Mouse (Mus musculus) kidney, adult 2 months (tissue): ENCODE measurements at regions not wholly inside any gene's neighbourhood (a gene's known extent, or its start where the extent isn't known, plus 50 kb on each side); places are given as distances from the start of the nearest gene placed in this dataset.

Experiments
- DNase-seq: peaks from one replicate; pipeline ENCODE4 v3.0.0; 2021
- H3K27ac ChIP-seq: fragments of 200-500 bp; 2 replicates; pipeline ENCODE4 v1.5.1; 2012; ENCODE audit warnings: low read depth, low read length, control low read depth, inconsistent platforms; ENCODE audit not compliant: insufficient read depth
- H3K27me3 ChIP-seq: fragments of 200-500 bp; replicated peaks from 2 replicates; pipeline ENCODE4 v1.6.1; 2012; ENCODE audit warnings: mild to moderate bottlenecking, moderate library complexity, low read length, inconsistent platforms; ENCODE audit not compliant: control insufficient read depth, insufficient read depth
- H3K36me3 ChIP-seq: fragments of 200-500 bp; 2 replicates; pipeline ENCODE4 v1.6.1; 2012; ENCODE audit warnings: mild to moderate bottlenecking, moderate library complexity, low read length, inconsistent platforms; ENCODE audit not compliant: control insufficient read depth, insufficient read depth
- H3K4me1 ChIP-seq: fragments of 200-500 bp; 2 replicates; pipeline ENCODE4 v1.6.1; 2011; ENCODE audit warnings: low read length; ENCODE audit not compliant: control insufficient read depth, insufficient read depth
- H3K4me3 ChIP-seq: fragments of 200-500 bp; 2 replicates; pipeline ENCODE4 v1.5.1; 2011; ENCODE audit warnings: mild to moderate bottlenecking, low read depth, low read length, control low read depth; ENCODE audit not compliant: insufficient read depth
- CTCF ChIP-seq: fragments of 200-500 bp; conservative IDR thresholded peaks from 2 replicates; pipeline ENCODE4 v1.5.1; 2011; ENCODE audit warnings: low read depth, mild to moderate bottlenecking, control low read depth, low read length, moderate library complexity, mixed read lengths; ENCODE audit not compliant: insufficient read depth, insufficient read length
- POLR2A ChIP-seq: fragments of 200-500 bp; IDR thresholded peaks from one replicate; pipeline ENCODE4 v1.6.1; 2011; ENCODE audit warnings: low read depth, low read length, control low read depth
- WGBS: fragments of 180-500 bp; shearing (Covaris S2); methylation state at CpG from one replicate; pipeline ENCODE4 v1.1.7; 2018; 5-methylcytosine and 5-hydroxymethylcytosine counted together

DNA sequence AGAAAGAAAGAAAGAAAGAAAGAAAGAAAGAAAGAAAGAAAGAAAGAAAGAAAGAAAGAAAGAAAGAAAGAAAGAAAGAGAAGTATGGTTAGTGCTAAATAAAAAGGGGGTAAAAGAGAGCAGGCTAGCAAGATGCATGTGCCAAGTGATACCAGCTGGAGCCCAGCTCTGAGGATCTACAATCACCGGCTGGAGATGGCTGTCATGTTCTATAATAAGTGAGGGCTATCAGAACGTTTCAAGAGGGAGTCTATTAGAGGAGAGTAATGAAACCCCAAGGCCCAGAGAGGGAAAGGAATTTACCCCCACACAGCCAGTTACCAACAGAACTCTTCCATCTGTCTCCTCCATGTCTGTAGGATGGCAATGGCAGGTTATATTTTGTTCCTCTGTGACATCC lies 62.6 kb upstream of the Cplx2 start:
- no peaks in the 10 kb centered on the region for H3K27me3 ChIP-seq
- peaks cover 4% of the 10 kb centered on the region; the same call in 1 of the 2 replicates for H3K4me1 ChIP-seq
- DNase-seq: no peak
- H3K27ac ChIP-seq: no peak overlapping the region
- 41% methylated on average over 2 of the region's 2 CpGs for WGBS
- TF ChIP-seq POLR2A (no peak), CTCF (no peak)
- no peaks in the 10 kb centered on the region for H3K36me3 ChIP-seq
- no peak overlapping the region for H3K4me3 ChIP-seq

DNA sequence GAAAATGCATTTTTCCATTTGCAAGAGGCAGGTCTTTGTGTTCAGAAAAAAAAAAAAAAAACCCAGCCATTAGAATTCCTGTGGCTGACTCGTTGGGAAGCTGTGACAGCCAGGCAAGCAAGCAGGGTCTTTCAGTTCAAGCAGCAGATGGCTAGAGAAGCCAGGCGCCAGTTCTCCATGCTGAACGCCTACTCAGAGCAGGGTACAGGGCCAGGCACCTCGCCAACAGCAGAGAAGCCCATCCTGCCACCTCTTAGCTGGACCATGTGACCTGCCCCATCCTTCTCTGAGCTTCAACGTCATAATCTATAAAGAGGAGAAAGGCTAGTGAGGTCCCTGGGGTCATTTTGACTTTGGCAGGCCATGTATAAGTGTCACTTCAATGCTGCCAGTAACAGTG lies 61.8 kb upstream of the Cplx2 start:
- TF ChIP-seq POLR2A (no peak), CTCF (no peak)
- DNase-seq: no peak
- Histone ChIP-seq H3K36me3 (no peaks in the 10 kb centered on the region), H3K4me3 (no peak overlapping the region), H3K27ac (no peak overlapping the region), H3K27me3 (no peaks in the 10 kb centered on the region), H3K4me1 (no peaks in the 10 kb centered on the region)
- 39% methylated on average over 5 of the region's 5 CpGs for WGBS

DNA sequence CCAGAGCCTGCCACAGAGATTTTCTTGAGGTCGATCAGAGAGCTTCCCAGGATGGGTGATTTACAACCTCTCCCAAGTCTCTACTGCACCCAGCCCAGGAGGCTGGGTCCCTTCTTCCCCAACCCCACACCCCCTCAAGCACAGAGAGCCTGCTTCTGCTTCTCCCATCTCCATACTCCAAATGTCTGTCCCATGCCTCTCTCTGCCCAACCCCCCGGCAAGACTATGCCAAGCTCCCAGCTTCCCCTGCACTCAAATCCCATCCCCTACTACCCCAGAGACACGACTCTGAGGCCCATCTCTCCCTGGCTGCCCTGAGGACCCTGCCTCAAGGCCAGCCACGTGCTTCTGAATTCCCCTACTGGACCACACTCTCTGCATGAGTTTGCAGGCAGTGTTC lies 61.0 kb upstream of the Cplx2 start:
- TF ChIP-seq POLR2A (no peak), CTCF (no peak)

DNA sequence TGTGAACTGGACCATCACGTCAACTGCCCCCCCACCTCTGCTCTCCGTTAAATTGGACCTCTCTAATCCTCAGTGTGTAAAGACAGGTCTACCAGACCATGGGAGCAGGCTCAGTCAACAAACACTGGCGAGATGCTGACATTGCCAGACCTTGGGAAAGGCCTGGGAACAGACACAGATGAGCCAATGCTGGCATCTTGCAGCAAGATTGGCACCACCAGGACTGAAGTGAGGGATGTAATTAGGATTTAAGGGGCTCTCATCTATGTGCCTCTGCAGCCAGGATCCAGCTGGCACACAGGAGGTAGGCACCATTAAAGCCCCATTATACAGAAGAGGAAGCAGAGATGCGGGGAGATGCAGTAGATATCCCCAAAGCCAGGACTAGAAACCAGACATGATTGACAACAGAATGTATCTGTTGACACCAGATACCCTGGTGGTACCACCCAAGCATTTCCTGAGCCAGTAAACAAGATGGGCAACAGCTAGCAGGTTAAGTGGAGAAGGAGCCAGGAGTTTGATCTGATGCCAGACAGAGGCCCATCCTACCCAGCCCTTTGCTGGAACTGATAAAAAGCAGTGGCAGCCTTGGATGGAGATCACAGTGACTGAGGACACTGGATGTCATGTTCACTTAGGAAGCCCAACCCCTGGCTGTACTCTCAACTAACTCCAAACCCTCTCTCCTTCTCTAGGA lies 59.7 kb upstream of the Cplx2 start:
- Histone ChIP-seq H3K4me1 (no peaks in the 10 kb centered on the region), H3K27ac (no peak overlapping the region), H3K4me3 (no peak overlapping the region), H3K36me3 (no peaks in the 10 kb centered on the region), H3K27me3 (no peaks in the 10 kb centered on the region)
- DNase-seq: no peak
- 92% methylated on average over 4 of the region's 4 CpGs for WGBS
- no peak for TF ChIP-seq CTCF
- TF ChIP-seq POLR2A: no peak

More for the DNA sequence above, 61.0 kb upstream of the Cplx2 start:
- Histone ChIP-seq H3K4me1 (no peaks in the 10 kb centered on the region), H3K27ac (no peak overlapping the region), H3K27me3 (no peaks in the 10 kb centered on the region), H3K4me3 (no peak overlapping the region), H3K36me3 (no peaks in the 10 kb centered on the region)
- no peak for DNase-seq
- WGBS: 62% methylated on average over 4 of the region's 4 CpGs

GRCm38 (mm10) chr13:54312405-54313185 lies 58.6 kb upstream of the Cplx2 start:
- peak; percentile 29 for DNase-seq
- WGBS: 67% methylated on average over 18 of the region's 18 CpGs
- no peak overlapping the region for H3K27ac ChIP-seq

DNA sequence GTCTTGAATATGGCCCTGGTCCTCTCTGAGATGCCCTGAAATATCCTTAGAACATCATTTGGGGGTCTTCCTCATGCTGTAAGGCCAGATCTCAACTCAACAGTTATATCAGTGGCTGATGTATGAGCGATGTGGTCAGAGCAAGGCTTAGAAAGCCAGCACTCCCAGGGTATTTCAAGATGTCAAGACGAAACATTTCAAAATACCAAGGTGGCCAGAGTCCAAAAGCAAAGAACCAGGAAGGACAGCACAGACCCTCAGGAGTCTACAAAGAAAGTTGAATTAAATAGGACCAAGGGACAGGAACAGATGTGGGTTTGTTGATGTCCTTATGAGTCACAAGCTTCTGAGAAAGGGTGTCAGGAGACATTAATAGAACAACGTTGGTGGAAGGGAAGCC lies 55.8 kb upstream of the Cplx2 start:
- WGBS: 84% methylated on average over 3 of the region's 3 CpGs
- Histone ChIP-seq H3K4me3 (no peak overlapping the region), H3K27me3 (no peaks in the 10 kb centered on the region), H3K36me3 (no peaks in the 10 kb centered on the region), H3K4me1 (no peaks in the 10 kb centered on the region), H3K27ac (no peak overlapping the region)
- DNase-seq: no peak
- TF ChIP-seq CTCF (no peak), POLR2A (no peak)

More at GRCm38 (mm10) chr13:54312405-54313185, 58.6 kb upstream of the Cplx2 start:
- Histone ChIP-seq H3K4me1 (no peaks in the 10 kb centered on the region), H3K36me3 (no peaks in the 10 kb centered on the region), H3K4me3 (no peak overlapping the region), H3K27me3 (no peaks in the 10 kb centered on the region)
- TF ChIP-seq POLR2A (no peak), CTCF (no peak)

DNA sequence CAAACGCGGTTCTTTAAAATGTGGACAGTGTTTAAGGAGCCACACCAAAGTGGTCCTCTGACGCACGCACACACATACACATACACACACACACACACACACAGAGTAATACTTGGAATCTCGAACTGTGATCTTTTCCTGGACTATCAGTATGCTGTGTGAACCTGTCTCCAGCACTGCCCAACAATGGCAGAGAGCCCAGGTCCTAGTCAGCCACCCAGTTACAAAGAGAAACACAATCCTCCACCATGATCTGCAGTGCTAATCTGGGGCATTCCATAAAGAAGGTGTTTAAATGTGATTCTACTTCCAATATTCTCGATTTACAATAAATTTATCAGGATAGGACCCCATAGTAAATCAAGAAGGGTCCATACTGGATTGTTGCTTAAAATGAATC lies 54.2 kb upstream of the Cplx2 start:
- H3K27ac ChIP-seq: no peak overlapping the region
- no peaks in the 10 kb centered on the region for H3K36me3 ChIP-seq
- TF ChIP-seq CTCF (no peak), POLR2A (no peak)
- H3K4me3 ChIP-seq: no peak overlapping the region
- 92% methylated on average over 6 of the region's 6 CpGs for WGBS
- no peaks in the 10 kb centered on the region for H3K4me1 ChIP-seq
- no peaks in the 10 kb centered on the region for H3K27me3 ChIP-seq
- no peak for DNase-seq
